Mouse (Mus musculus) heart, embryonic 14.5 days (tissue): ENCODE results near the gene Rhox11. TPM values are rescaled to one million over a fixed set of nuclear protein-coding genes. Genes with fewer than 3 reads are reported as not detected.
"Not testable (repeated sequence)": the region's sequence is repeated elsewhere in the genome, so short reads cannot be mapped to it uniquely, and the experiment has no call there.

Experiments
- ATAC-seq: fragments of 200-750 bp; cut with Nextera tagmentation; 2 replicates; pipeline ENCODE4 v1.8.0; 2017; ENCODE audit warnings: low read depth, moderate TSS enrichment; ENCODE audit not compliant: insufficient number of reproducible peaks, insufficient read depth, low FRiP score
- H3K27ac ChIP-seq, 2 experiments: fragments of 200-500 bp in 1 of 2; fragments of 300-500 bp in 1 of 2; sonication (generic) in 1 of 2; replicated peaks in 1 of 2; 2 replicates each; pipeline ENCODE4 v1.5.1; 2012 to 2014; ENCODE audit warnings: low read depth in 2 of 2, low read length in 2 of 2, control low read depth in 1 of 2, mild to moderate bottlenecking in 1 of 2, mixed read lengths in 1 of 2; ENCODE audit not compliant: control insufficient read depth in 1 of 2, insufficient read depth in 1 of 2
- H3K27me3 ChIP-seq: fragments of 300-500 bp; sonication (generic); 2 replicates; pipeline ENCODE4 v1.6.1; 2014; ENCODE audit warnings: mild to moderate bottlenecking, low read length, control low read depth; ENCODE audit not compliant: control insufficient read depth, insufficient read depth
- H3K36me3 ChIP-seq: fragments of 300-500 bp; sonication (generic); 2 replicates; pipeline ENCODE4 v1.6.1; 2014; ENCODE audit warnings: mild to moderate bottlenecking, control low read depth, low read length, mixed read lengths; ENCODE audit not compliant: control insufficient read depth, insufficient read depth
- H3K4me1 ChIP-seq, 2 experiments: fragments of 200-500 bp in 1 of 2; fragments of 300-500 bp in 1 of 2; sonication (generic) in 1 of 2; 2 replicates each; pipeline ENCODE4 v1.6.1; 2012 to 2014; ENCODE audit warnings: low read length in 2 of 2, control low read depth in 1 of 2, mixed read lengths in 1 of 2; ENCODE audit not compliant: control insufficient read depth in 2 of 2, insufficient read depth in 2 of 2
- H3K4me2 ChIP-seq: fragments of 300-500 bp; sonication (generic); 2 replicates; pipeline ENCODE4 v1.6.1; 2014; ENCODE audit warnings: mild to moderate bottlenecking, low read length
- H3K4me3 ChIP-seq, 2 experiments: fragments of 200-500 bp in 1 of 2; fragments of 300-500 bp in 1 of 2; sonication (generic) in 1 of 2; 2 replicates each; pipeline ENCODE4 v1.5.1; 2012 to 2014; ENCODE audit warnings: low read length in 2 of 2, mild to moderate bottlenecking in 2 of 2, control low read depth in 1 of 2, low read depth in 1 of 2, moderate library complexity in 1 of 2; ENCODE audit not compliant: control insufficient read depth in 1 of 2, insufficient read depth in 1 of 2
- H3K9ac ChIP-seq: fragments of 300-500 bp; sonication (generic); 2 replicates; pipeline ENCODE4 v1.6.1; 2014; ENCODE audit warnings: mild to moderate bottlenecking, low read length
- H3K9me3 ChIP-seq: fragments of 300-500 bp; sonication (generic); 2 replicates; pipeline ENCODE4 v1.6.1; 2016; ENCODE audit warnings: low read length, control low read depth; ENCODE audit not compliant: control insufficient read depth
- WGBS: fragments of 180-500 bp; shearing (Covaris S2); extraction: QIAGEN DNeasy Blood & Tissue Kit; methylation state at CpG from one replicate; pipeline ENCODE4 v1.1.7; 2014; 5-methylcytosine and 5-hydroxymethylcytosine counted together
- polyA plus RNA-seq: library from polyadenylated mRNA; unstranded; fragments of >200 nt; fragmentation: Nextera tagmentation; extraction: Ambion mirVana; gene quantifications from 2 replicates; pipeline ENCODE4 v1.2.1, GENCODE M21; 2014

Rhox11 gene
- polyA plus RNA-seq = not detected in 2 replicates

- H3K4me1 ChIP-seq = no peaks in the 10 kb centered on the region
- H3K9ac ChIP-seq = no peak within 1 kb of the TSS
- ATAC-seq = no peak
- H3K27ac ChIP-seq = no peak within 1 kb of the TSS
- no peaks in the 10 kb centered on the region for H3K27me3 ChIP-seq
- 78% methylated on average over 9 of the region's 9 CpGs for WGBS
- H3K4me2 ChIP-seq = no peak within 1 kb of the TSS
- no peaks in the 10 kb centered on the region for H3K9me3 ChIP-seq
- no peak within 1 kb of the TSS for H3K4me3 ChIP-seq
- no peaks in the 10 kb centered on the region for H3K36me3 ChIP-seq
These were observed at the start of gene Rhox11 for GRCm38 (mm10) chrX:38085041-38085440. Rhox11 (minus strand) TSS chrX:38085141.

DNA sequence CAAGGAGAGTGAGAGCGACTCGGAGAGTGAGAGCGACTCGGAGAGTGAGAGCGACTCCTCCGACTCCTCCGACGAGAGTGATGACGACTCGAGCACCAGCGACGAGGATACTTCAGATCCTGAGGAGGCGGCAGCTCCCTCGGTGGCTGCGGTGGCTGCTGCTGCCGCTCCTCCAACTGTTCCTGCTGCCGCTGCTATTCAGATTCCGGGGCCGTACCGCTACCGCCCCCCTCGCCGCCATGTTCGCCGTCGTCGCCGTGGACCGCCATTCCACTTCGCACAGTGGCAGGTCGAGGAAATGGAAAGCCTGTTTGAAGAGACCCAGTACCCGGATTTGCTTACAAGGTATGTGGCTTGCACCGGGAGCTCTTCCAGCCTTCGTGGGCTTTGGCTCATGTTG, 36.5 kb upstream of the Rhox11 start:
- peaks cover 14% of the 10 kb centered on the region for H3K9me3 ChIP-seq
- no peak overlapping the region for H3K4me3 ChIP-seq
- H3K27ac ChIP-seq = no peak overlapping the region
- no peak overlapping the region for H3K4me2 ChIP-seq
- no peaks in the 10 kb centered on the region for H3K4me1 ChIP-seq
- H3K27me3 ChIP-seq = no peaks in the 10 kb centered on the region
- no peak for ATAC-seq
- no peak overlapping the region for H3K9ac ChIP-seq
- WGBS = 85% methylated on average over 31 of the region's 34 CpGs
- H3K36me3 ChIP-seq = no peaks in the 10 kb centered on the region

DNA sequence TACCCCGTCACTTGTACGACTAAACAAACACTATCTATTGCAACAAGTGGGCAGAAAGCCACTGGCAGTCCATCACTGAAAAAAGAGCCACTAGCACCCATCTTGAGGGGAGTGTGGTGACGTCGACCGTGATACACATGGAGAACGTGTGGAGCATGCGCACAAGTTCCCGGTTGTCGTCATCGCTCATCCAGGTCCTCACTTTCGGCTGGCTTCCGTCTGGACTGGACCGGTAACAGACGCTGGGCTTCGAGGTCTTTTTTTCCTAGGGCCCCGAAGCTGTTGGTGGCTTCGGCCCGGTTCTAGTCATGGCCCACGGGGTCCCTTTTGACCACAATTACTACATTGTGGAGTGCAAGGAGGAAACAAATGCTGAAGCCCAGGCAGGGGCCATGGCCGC, 36.0 kb upstream of the Rhox11 start, which contains the start of gene Rhox13:
TSS of gene Rhox13 (plus strand) at position 238 of the 400 bp plus-strand sequence.
- no peak for ATAC-seq
- Histone ChIP-seq H3K27ac (no peak within 1 kb of the TSS), H3K9ac (no peak within 1 kb of the TSS), H3K4me1 (no peaks in the 10 kb centered on the region), H3K4me2 (no peak within 1 kb of the TSS), H3K36me3 (no peaks in the 10 kb centered on the region), H3K9me3 (peaks cover 14% of the 10 kb centered on the region), H3K27me3 (no peaks in the 10 kb centered on the region), H3K4me3 (no peak within 1 kb of the TSS)
- WGBS = 90% methylated on average over 20 of the region's 20 CpGs

GRCm38 (mm10) chrX:38110807-38111206, 25.9 kb upstream of the Rhox11 start, which contains the start of gene Rhox12:
Rhox12 (minus strand) TSS chrX:38110907.
- no peaks in the 10 kb centered on the region for H3K9me3 ChIP-seq
- H3K27ac ChIP-seq = no peak within 1 kb of the TSS
- no peak within 1 kb of the TSS for H3K4me3 ChIP-seq
- WGBS = 65% methylated on average over 4 of the region's 4 CpGs
- H3K4me1 ChIP-seq = no peaks in the 10 kb centered on the region
- no peaks in the 10 kb centered on the region for H3K36me3 ChIP-seq
- no peaks in the 10 kb centered on the region for H3K27me3 ChIP-seq
- no peak within 1 kb of the TSS for H3K9ac ChIP-seq
- ATAC-seq = no peak
- H3K4me2 ChIP-seq = no peak within 1 kb of the TSS

DNA sequence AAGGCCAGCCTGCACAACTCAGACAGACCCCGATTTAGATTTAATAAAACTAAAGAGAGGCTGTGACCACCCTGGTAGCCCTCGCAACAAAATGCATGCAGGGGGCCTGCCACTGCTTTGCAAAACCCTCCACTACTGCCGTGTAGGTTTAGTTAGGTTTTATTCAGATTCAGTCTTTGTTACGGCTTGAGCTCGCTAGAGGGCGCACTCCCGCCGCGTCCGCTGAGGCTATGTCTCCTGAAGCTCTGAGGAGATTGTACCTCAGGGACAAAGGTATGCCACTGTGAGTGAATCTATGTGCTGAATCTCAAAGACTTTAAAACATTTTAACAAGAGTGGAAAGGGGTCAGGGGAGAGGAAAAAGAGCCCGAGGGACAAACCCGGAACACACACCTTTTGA, 715 bp downstream of the Rhox11 start:
- ATAC-seq = no peak
- Histone ChIP-seq H3K27me3 (no peaks in the 10 kb centered on the region), H3K4me1 (no peaks in the 10 kb centered on the region), H3K36me3 (no peaks in the 10 kb centered on the region), H3K4me2 (no peak overlapping the region), H3K27ac (no peak overlapping the region), H3K9ac (no peak overlapping the region), H3K4me3 (no peak overlapping the region), H3K9me3 (no peaks in the 10 kb centered on the region)
- 19% methylated on average over 12 of the region's 12 CpGs for WGBS

DNA sequence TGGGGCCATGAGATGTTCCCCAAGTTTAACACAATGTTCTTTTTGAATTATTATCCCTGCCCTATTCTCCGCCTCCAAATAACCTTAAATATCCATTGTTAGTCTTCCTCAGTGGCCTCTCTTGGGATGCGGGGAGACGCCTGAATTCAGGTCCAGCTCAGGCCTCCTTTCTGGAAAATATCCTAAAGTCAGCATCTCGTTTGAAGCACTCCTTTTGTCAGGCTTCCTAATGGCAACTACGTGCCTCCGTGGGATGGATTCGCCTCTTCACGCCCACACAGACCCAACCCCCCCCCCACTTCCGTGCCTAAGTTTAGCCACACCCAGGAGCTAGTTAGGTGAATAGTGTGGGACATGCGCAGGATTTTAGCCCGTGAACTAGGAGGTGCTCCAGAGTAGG, 18.8 kb downstream of the Rhox11 start, which contains the start of gene Rhox10:
TSS of gene Rhox10 (plus strand) at position 301 of the 400 bp plus-strand sequence.
- Histone ChIP-seq H3K36me3 (no peaks in the 10 kb centered on the region), H3K9ac (no peak within 1 kb of the TSS), H3K4me1 (no peaks in the 10 kb centered on the region), H3K27me3 (no peaks in the 10 kb centered on the region), H3K4me3 (no peak within 1 kb of the TSS), H3K9me3 (no peaks in the 10 kb centered on the region), H3K27ac (no peak within 1 kb of the TSS), H3K4me2 (no peak within 1 kb of the TSS)
- 82% methylated on average over 11 of the region's 11 CpGs for WGBS
- no peak for ATAC-seq

GRCm38 (mm10) chrX:38061544-38061943, 23.4 kb downstream of the Rhox11 start:
- 3% methylated on average over 1 of the region's 1 CpGs for WGBS
- no peaks in the 10 kb centered on the region for H3K4me1 ChIP-seq
- H3K4me2 ChIP-seq = no peak overlapping the region
- no peak overlapping the region for H3K27ac ChIP-seq
- H3K36me3 ChIP-seq = no peaks in the 10 kb centered on the region
- ATAC-seq = no peak
- H3K9me3 ChIP-seq = no peaks in the 10 kb centered on the region
- H3K9ac ChIP-seq = no peak overlapping the region
- no peak overlapping the region for H3K4me3 ChIP-seq
- H3K27me3 ChIP-seq = no peaks in the 10 kb centered on the region

- not testable (repeated sequence) for H3K4me3 ChIP-seq, H3K4me1 ChIP-seq, H3K4me2 ChIP-seq, H3K36me3 ChIP-seq, ATAC-seq, H3K27ac ChIP-seq, H3K9me3 ChIP-seq, H3K27me3 ChIP-seq, H3K9ac ChIP-seq
These were observed 41.9 kb downstream of the Rhox11 start, which contains the start of gene Btg1-ps2 for GRCm38 (mm10) chrX:38043014-38043413. Btg1-ps2 (minus strand) TSS chrX:38043114.
